Mouse (Mus musculus): Measurements from ENCODE around the gene Dnajc13.

Dnajc13 gene

DNA sequence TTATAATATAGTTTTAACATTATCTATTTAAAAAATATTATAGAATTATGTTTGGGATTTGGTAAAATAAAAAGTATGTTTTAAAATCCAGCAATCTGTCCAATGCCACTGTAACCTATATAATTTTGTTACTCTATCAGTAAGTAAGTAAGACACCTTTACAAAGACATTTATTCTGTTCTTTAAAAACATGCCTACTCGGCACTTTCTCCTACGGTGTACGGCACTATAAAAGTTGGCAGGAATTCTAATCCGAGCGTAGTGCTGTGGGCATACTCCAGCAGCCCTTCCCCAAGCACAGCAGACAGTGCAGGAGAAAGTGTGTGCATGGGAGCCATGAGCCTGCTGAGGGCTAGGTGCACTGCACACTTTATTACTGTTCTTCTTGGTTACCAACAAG lies 75.7 kb downstream of the Dnajc13 start:
- DNase-seq (ENCODE audit: extremely low spot score, low spot score) = no peak

- no peak for DNase-seq (ENCODE audit: extremely low spot score, low spot score)
Observed at GRCm38 (mm10) chr9:104183181-104183580, 79.5 kb downstream of the Dnajc13 start.

GRCm38 (mm10) chr9:104182328-104182727 lies 80.4 kb downstream of the Dnajc13 start:
- no peak for DNase-seq (ENCODE audit: extremely low spot score, low spot score)

DNA sequence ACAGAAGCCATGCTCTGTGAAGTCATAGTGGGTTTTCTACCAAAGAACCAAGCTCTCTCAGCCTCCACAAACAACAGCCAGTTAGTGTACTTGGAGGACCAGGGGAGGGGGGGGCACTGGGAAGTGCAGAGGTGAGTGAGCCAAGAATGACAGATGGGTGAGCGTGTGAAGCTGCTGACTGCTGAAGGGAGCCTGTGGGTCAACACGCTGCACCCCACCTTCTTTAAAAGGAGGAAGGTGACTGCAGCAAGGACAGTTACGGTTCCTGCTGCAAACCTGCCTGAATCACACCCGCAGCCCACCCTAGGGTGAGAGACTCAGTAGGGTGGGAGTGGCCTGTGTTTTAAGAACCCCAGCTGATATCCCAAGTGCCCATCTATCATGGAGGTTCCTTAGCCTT lies 81.1 kb downstream of the Dnajc13 start:
- no peak for DNase-seq (ENCODE audit: extremely low spot score, low spot score)

DNA sequence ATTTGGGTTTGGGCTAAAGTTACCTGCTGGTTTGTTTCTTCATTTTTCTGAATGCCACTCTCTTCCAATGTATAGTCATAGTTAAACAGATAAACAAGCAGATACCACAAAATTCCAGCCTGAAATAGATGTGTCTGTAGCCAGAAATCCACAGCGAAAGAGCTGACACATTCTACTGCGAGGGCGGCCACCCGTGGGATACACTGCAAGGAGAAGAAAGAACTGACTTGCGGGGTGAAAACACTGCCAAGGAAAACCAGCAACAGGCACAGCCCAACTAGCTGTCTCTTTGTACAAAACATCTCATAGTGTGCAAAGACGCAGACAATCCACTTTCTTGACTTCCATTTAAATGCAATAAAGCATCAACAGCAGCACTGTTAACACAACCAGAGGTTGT lies 82.7 kb downstream of the Dnajc13 start:
- DNase-seq (ENCODE audit: extremely low spot score, low spot score) = no peak

- DNase-seq (ENCODE audit: extremely low spot score, low spot score) = no peak
Observed at GRCm38 (mm10) chr9:104172342-104172741, 90.4 kb downstream of the Dnajc13 start.

DNA sequence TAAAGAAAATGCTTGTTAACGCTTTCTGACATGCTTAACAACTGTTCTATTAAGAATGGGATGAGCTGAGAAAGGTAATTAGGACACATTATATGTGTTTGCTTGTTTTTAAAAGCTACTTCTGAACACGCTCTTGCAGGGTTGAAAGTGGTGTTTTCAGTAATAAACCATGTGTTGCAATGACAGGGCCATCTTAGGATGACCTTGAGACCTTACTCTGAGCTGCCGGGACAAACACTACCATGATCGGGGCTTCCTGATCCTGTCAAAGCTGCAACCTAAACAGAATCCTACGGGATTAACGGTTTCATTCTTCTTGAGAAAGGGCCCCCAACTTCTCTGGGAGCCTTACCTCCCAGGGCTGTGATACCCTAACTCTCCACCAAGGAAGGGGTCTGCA lies 91.1 kb downstream of the Dnajc13 start:
- DNase-seq (ENCODE audit: extremely low spot score, low spot score) = no peak

- no peak for DNase-seq (ENCODE audit: extremely low spot score, low spot score)
Observed at GRCm38 (mm10) chr9:104169986-104170385, 92.7 kb downstream of the Dnajc13 start.

DNA sequence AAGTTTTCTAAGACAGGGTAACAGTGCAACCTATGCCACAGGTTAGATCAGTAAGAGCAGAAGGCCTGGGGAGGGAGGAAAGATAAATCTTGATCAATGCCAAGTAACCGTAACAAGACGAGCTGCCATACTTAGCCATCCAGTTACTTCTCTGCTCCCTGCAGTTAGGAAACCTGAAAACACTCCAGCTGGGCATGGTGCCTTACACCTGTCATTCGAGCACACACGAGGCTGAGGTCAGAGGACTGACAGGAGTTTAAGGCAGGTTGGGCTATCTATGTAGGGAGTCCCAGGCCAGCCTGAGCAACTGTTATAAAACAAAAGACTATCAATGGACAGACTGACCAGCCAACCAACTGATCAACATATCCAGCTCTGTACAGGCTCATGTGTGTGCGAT lies 96.8 kb downstream of the Dnajc13 start:
- no peak for DNase-seq (ENCODE audit: extremely low spot score, low spot score)

GRCm38 (mm10) chr9:104164194-104164593 lies 98.5 kb downstream of the Dnajc13 start:
- DNase-seq (ENCODE audit: extremely low spot score, low spot score) = no peak

- no peak for DNase-seq (ENCODE audit: extremely low spot score, low spot score)
Observed at GRCm38 (mm10) chr9:104161117-104161516, 101.6 kb downstream of the Dnajc13 start.

- DNase-seq (ENCODE audit: extremely low spot score, low spot score) = no peak
Observed at GRCm38 (mm10) chr9:104157291-104157690, 105.4 kb downstream of the Dnajc13 start.

GRCm38 (mm10) chr9:104156506-104156905 lies 106.2 kb downstream of the Dnajc13 start:
- DNase-seq (ENCODE audit: extremely low spot score, low spot score) = no peak

GRCm38 (mm10) chr9:104155100-104155715 lies 107.5 kb downstream of the Dnajc13 start:
- no peak for DNase-seq (ENCODE audit: extremely low spot score, low spot score)

DNA sequence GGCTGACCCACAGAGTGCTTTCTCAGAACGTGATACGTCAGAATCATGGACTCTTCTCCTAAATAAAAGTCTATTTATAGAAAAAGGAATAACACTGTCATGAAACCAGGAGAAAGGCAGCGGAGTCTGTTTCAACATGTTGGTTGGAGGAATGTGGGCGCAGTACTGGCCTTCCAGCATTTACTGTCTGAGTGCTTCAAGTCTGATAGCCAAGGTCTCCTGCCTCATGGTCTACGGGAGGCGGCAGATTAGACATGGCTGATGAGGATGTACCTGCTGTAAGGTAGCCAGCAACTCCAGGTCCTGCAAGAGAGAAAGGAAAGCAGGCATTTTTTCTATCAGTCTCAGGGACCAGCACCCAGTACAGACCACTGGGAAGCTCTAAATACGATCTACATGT lies 110.6 kb downstream of the Dnajc13 start:
- no peak for DNase-seq (ENCODE audit: extremely low spot score, low spot score)

DNA sequence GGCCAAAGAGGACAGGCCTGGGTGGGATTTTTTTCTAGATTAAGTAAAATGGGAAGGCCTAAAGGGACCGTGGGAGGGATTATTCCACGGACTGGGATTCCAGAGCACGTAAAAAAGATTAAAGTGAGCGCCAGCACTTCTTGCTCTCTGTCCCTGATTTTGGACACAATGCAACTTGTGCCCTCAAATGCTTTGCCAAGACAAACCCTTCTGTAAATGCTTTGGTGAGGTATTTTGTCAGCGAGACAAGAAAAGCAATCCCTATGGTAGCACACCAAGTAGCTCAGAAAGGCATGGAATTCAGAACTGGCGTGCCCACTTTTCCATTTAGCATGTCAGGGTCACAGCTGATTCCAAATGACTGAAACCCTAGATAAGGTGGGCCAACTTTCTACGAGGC lies 113.8 kb downstream of the Dnajc13 start:
- no peak for DNase-seq (ENCODE audit: extremely low spot score, low spot score)

GRCm38 (mm10) chr9:104146683-104147082 lies 116.0 kb downstream of the Dnajc13 start:
- no peak for DNase-seq (ENCODE audit: extremely low spot score, low spot score)

DNA sequence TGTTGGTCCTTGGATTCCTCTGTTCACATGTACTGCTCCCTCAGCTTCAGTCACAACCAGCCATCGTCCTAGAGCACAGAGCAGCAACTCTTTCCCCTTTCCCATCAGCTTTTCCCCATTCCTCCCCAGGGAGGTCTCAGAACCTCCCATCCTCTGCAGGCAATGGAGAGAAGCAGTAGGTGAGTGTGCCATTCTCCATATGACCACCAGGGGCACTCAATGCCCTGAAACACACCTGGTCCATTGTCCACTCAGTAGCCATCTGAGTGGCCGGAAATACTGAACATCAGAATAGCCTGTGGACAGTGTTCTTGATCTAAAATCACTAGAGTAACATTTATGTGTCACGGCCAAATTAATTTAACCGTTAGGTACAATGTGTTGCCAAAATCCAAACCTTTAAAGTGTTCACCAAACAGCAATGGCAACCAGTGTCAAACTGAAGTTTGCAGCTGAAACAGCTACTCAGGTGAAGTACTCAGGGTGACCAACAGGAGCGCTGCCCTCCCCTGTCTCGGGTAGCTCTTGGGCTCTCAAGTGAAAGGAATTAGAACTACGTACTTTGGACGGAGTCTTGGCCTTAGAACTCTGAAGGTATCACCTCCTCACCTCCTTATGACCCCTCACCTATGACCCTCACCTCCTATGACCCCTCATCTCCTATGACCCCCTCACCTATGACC lies 118.3 kb downstream of the Dnajc13 start:
- no peak for DNase-seq (ENCODE audit: extremely low spot score, low spot score)

GRCm38 (mm10) chr9:104142805-104143204 lies 119.9 kb downstream of the Dnajc13 start:
- no peak for DNase-seq (ENCODE audit: extremely low spot score, low spot score)

- no peak for DNase-seq (ENCODE audit: extremely low spot score, low spot score)
Observed at GRCm38 (mm10) chr9:104140351-104140750, 122.4 kb downstream of the Dnajc13 start.

- no peak for DNase-seq (ENCODE audit: extremely low spot score, low spot score)
Observed at GRCm38 (mm10) chr9:104130141-104130755, 132.5 kb downstream of the Dnajc13 start.

DNA sequence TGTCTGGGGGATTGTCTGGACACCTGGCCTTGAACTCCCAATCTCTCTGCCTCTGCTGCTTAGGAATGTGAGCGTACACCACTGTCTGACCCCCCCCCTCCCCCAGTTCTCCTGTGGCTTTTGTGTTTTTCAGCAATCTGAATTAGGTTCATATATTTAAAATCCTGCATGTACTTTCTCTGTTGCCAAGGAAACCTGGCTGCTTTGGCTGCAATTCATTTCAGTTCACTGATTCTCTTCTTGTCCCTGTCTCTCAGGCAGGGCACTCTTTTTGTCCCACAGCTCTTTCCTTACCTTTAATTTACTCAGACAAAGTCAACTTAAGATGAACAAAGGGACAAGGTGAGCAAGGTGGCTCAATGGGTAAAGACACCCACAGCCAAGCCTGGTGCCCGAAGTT lies 134.6 kb downstream of the Dnajc13 start:
- no peak for DNase-seq (ENCODE audit: extremely low spot score, low spot score)

GRCm38 (mm10) chr9:104126833-104127232 lies 135.9 kb downstream of the Dnajc13 start, which contains the start of gene Ackr4:
Gene Ackr4 (minus strand): TSS chr9:104126933.
- DNase-seq (ENCODE audit: extremely low spot score, low spot score) = no peak

All from neural tube, embryonic 10.5 days (tissue).